Mouse (Mus musculus) cerebellum, adult 2 months (tissue): Measurements from ENCODE around the gene Cmtm7.

Source experiments
- CTCF ChIP-seq: fragments of 200-500 bp; IDR thresholded peaks from 2 replicates; pipeline ENCODE4 v1.5.1; 2011; ENCODE audit warnings: low read depth, mild to moderate bottlenecking, control low read depth, low read length, moderate library complexity, borderline replicate concordance; ENCODE audit not compliant: insufficient read depth
- POLR2A ChIP-seq: fragments of 200-500 bp; IDR thresholded peaks from 2 replicates; pipeline ENCODE4 v1.6.1; 2011; ENCODE audit warnings: low read length, control low read depth, borderline replicate concordance; ENCODE audit not compliant: insufficient read depth

GRCm38 (mm10) chr9:114778047-114778390 lies 3.6 kb downstream of the Cmtm7 start:
- TF ChIP-seq POLR2A (no peak), CTCF (no peak)
